Mouse (Mus musculus) embryonic fibroblast, embryonic 13.5 days (primary cell): ENCODE measurements around the gene Nubp2.

ENCODE experiments used
- CTCF ChIP-seq: IDR thresholded peaks from 2 replicates; pipeline ENCODE4 v1.5.1; 2011; ENCODE audit warnings: mild to moderate bottlenecking, control low read depth, low read length, moderate library complexity, borderline replicate concordance; ENCODE audit not compliant: insufficient read depth
- POLR2A ChIP-seq: IDR thresholded peaks from 2 replicates; pipeline ENCODE4 v1.6.1; 2011; ENCODE audit warnings: low read depth, mild to moderate bottlenecking, control low read depth, low read length, moderate library complexity

- TF ChIP-seq POLR2A = no peak
- TF ChIP-seq CTCF = no peak
These were observed 46.3 kb downstream of the Nubp2 start, which contains the start of gene Hagh for GRCm38 (mm10) chr17:24839842-24840241.
